Mouse (Mus musculus) spleen, adult 2 months (tissue): ENCODE results near the gene Krt83. TPM values are rescaled to one million over a fixed set of nuclear protein-coding genes. Genes with fewer than 3 reads are reported as not detected.
"Not testable (repeated sequence)": the region's sequence is repeated elsewhere in the genome, so short reads cannot be mapped to it uniquely, and the experiment has no call there.

Experiments used
- DNase-seq, 2 experiments: peaks; one replicate each; pipeline versions ENCODE4 v3.0.0 to v3.0.0-alpha.2; 2012 to 2021; ENCODE audit warnings: low spot score in 2 of 2, low read depth in 1 of 2
- H3K27ac ChIP-seq: fragments of 200-500 bp; 2 replicates; pipeline ENCODE4 v1.5.1; 2012; ENCODE audit warnings: low read length, inconsistent platforms; ENCODE audit not compliant: insufficient read depth
- H3K27me3 ChIP-seq: fragments of 200-500 bp; 2 replicates; pipeline ENCODE4 v1.6.1; 2012; ENCODE audit warnings: mild to moderate bottlenecking, moderate library complexity, low read length, inconsistent platforms; ENCODE audit not compliant: control insufficient read depth, insufficient read depth
- H3K36me3 ChIP-seq: fragments of 200-500 bp; 2 replicates; pipeline ENCODE4 v1.6.1; 2012; ENCODE audit warnings: mild to moderate bottlenecking, low read length, inconsistent platforms; ENCODE audit not compliant: control insufficient read depth, insufficient read depth
- H3K4me1 ChIP-seq: fragments of 200-500 bp; 2 replicates; pipeline ENCODE4 v1.6.1; 2011; ENCODE audit warnings: inconsistent platforms; ENCODE audit not compliant: control insufficient read depth, insufficient read depth, insufficient read length
- H3K4me3 ChIP-seq: fragments of 200-500 bp; 2 replicates; pipeline ENCODE4 v1.5.1; 2011; ENCODE audit warnings: mild to moderate bottlenecking, inconsistent platforms; ENCODE audit not compliant: insufficient read depth, insufficient read length; ENCODE audit errors: extremely low read depth
- CTCF ChIP-seq: fragments of 200-500 bp; IDR thresholded peaks from 2 replicates; pipeline ENCODE4 v1.5.1; 2011; ENCODE audit warnings: mild to moderate bottlenecking, inconsistent platforms; ENCODE audit not compliant: insufficient read depth, insufficient read length, insufficient replicate concordance; ENCODE audit errors: extremely low read depth
- POLR2A ChIP-seq: fragments of 200-500 bp; IDR thresholded peaks from 2 replicates; pipeline ENCODE4 v1.6.1; 2011; ENCODE audit warnings: low read depth, low read length, inconsistent platforms
- WGBS: fragments of 180-500 bp; shearing (Covaris S2); methylation state at CpG from one replicate; pipeline ENCODE4 v1.1.7; 2018; 5-methylcytosine and 5-hydroxymethylcytosine counted together
- polyA plus RNA-seq: library from polyadenylated mRNA; depleted of rRNA; stranded (reverse); fragments of >200 nt; gene quantifications from 2 replicates; pipeline ENCODE4 v1.2.3, GENCODE M21; 2012

Krt83 gene
- polyA plus RNA-seq, 1 experiment: 0.18 TPM

DNA sequence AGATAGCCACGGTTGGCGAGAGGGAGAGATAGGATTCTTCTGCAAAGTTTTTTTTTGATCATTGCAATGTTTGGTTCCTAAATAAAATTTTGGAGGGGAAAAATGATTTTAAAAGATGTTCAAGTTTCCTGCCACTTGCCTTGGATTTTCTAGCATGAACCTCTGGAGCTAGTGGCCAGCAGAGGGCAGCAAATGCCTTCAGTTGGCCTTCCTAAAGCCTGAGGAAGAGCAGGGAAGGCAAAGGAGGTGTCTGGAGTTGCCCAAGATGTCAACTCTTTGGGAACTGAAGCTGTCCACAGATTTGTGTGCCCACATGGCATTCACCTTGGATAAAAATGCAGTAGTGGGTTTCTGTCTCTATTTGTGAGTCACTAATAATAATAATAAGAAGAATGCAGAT lies 28.5 kb upstream of the Krt83 start:
- TF ChIP-seq CTCF (peak; percentile 64; the same call in 1 of the 2 replicates), POLR2A (no peak)
- 12% methylated on average over 2 of the region's 2 CpGs for WGBS
- Histone ChIP-seq H3K36me3 (no peaks in the 10 kb centered on the region), H3K27ac (no peak overlapping the region), H3K27me3 (no peaks in the 10 kb centered on the region), H3K4me3 (no peak overlapping the region), H3K4me1 (no peaks in the 10 kb centered on the region)
- DNase-seq: peak in 1 of 2 experiments; percentile 14

DNA sequence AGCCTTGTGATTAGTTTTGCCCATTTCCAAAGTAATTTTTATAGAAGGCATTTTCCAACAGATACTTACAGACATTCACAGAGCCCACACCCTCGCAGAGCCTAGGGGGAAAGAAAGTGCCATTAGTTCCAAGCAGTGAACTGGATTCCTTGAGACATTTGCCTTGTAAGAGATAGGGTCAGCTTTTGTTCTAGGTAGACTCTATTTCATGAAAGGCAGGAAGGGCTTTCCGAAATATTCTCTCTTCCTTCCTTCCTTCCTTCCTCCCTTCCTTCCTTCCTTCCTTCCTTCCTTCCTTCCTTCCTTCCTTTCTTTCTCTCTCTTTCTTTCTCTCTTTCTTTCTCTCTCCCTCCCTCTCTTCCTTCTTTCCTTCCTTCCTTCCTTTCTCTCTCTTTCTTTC lies 25.8 kb upstream of the Krt83 start, which contains the start of gene Gm49425:
Gene Gm49425 (minus strand): TSS at position 101 of the 400 bp plus-strand sequence.
- H3K27me3 ChIP-seq, DNase-seq, H3K36me3 ChIP-seq, H3K4me3 ChIP-seq, H3K27ac ChIP-seq, H3K4me1 ChIP-seq: not testable (repeated sequence)
- 64% methylated on average over 2 of the region's 2 CpGs for WGBS

DNA sequence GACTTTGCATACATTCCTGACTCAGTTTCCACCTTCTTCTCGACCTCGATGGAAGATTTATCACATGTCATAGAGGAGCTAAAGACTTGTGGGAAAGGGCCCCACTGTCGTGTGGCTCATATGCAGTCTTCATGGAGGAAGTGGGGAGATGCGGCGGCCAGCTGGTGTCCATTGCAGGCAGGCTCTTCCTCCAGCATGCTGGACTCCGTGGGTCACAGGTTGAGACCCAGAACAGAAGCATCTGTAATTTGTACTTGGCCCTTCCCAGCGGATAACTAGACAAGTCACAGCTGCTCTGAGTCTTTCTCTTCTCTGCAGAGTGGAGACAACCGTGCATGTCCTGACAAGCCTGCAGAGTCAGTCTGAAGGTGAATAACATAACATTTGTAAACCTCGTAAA lies 16.9 kb upstream of the Krt83 start:
- Histone ChIP-seq H3K27me3 (no peaks in the 10 kb centered on the region), H3K4me1 (no peaks in the 10 kb centered on the region), H3K27ac (no peak overlapping the region), H3K36me3 (no peaks in the 10 kb centered on the region), H3K4me3 (no peak overlapping the region)
- 65% methylated on average over 9 of the region's 9 CpGs for WGBS
- TF ChIP-seq POLR2A (no peak), CTCF (no peak)
- no peak for DNase-seq

DNA sequence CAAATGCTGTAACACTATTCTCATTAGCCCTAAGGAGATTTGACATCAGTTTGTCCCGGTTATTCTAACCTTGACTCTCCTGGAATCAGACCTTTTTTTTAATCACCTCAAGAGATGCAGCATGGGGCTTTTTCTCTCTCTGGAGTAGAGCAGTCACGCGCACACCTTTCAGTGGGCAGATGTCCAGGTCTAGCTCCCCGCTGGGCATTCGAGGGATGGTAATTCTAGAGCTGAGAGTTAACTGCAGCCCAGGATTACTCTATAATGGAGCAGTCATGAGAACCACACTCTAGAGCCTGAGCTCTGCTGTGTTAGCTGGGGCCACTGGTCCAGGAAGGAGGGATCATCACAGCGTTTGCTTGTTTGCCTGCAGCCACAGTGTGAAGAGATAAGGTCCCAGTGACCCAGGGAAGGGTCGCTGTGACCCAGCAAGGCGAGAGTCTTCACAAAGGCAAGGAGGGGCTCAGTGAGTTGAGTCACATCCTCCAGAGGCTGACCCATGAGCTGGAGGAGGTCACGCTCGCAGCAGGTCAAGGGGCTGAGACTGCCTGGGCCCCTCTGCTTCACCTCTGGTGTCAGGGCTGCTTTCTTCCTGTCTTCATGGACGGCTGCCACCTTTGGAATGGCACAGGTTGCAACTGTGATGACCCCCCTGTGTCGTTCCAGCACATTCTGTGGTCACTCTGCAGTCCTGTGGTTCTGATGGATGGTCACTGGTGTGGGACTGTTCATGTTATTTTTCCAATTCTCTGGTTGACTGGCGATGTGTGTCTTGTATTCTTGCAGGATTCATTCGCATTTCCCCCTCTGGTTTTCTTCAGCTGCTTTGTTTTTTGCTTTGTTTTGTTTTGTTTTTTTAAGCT lies 15.8 kb upstream of the Krt83 start:
- TF ChIP-seq CTCF (no peak), POLR2A (no peak)
- Histone ChIP-seq H3K27me3 (no peaks in the 10 kb centered on the region), H3K36me3 (no peaks in the 10 kb centered on the region), H3K4me1 (no peaks in the 10 kb centered on the region), H3K4me3 (no peak overlapping the region), H3K27ac (no peak overlapping the region)
- no peak for DNase-seq
- 68% methylated on average over 14 of the region's 14 CpGs for WGBS

DNA sequence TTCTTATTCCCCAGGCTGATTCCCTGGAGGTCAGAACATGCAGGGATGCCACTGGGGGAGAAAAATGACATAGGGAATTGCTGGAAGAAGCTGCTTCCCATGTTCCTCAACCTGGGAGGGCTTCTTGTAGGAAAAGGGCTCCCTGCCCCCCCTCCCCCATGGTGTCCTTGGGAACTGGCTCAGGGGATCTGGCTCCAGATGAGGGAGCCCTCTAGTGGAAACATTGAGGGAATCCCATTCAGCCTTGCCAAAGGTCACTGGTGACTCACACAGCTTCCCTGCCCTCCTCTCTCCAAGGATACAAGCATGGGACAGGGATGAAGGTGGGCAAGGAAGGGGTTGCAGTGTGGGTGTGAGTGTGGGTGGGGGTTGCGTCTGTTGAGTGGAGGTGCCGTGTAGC lies 5.9 kb upstream of the Krt83 start:
- no peak overlapping the region for H3K4me3 ChIP-seq
- TF ChIP-seq POLR2A: no peak
- no peak for TF ChIP-seq CTCF

DNA sequence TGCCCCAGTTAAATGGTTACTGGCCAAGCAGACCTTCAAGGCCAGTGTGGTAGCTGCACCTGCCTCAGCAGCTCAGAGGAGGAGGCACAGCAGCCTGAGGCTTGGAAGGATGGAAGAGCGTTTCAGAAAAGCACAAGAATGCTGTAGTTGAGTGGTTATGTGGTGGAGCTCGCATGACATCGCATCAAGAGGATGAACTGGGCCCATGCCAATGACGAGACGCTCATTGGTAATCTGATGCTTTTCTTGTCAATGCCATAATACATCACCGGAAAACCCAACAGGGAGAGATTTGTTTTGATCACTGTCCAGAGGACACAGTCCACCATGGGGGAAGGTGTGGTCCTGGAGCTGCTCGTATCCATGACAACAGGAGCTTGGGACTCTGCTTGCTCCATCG lies 4.0 kb upstream of the Krt83 start:
- TF ChIP-seq POLR2A: no peak
- no peak for TF ChIP-seq CTCF
- 95% methylated on average over 8 of the region's 8 CpGs for WGBS

More for the DNA sequence above, 5.9 kb upstream of the Krt83 start:
- no peak for DNase-seq
- no peak overlapping the region for H3K27ac ChIP-seq
- no peaks in the 10 kb centered on the region for H3K36me3 ChIP-seq
- 85% methylated on average over 2 of the region's 2 CpGs for WGBS
- H3K4me1 ChIP-seq: no peaks in the 10 kb centered on the region
- H3K27me3 ChIP-seq: no peaks in the 10 kb centered on the region

DNA sequence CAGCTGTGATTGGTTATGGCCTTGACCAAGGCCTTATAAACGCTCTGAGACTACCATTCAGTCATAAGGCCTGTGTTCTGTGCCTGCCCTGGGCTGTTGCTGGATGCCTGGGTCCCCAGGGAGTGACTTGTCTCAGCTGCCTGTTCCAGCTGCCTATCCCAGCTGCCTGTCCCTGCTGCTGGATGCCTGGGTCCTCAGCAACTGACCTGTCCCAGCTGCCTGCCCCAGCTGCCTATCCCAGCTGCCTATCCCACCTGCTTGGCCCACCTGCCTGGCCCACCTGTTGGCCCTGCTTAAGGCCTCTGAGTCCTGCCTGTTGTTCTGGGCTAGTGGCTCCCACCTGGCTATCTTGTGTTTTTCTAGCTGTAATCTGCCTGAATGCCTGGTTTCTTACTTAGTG lies 2.9 kb upstream of the Krt83 start:
- Histone ChIP-seq H3K27me3 (no peaks in the 10 kb centered on the region), H3K36me3 (no peaks in the 10 kb centered on the region), H3K27ac (no peak overlapping the region), H3K4me3 (no peak overlapping the region), H3K4me1 (no peaks in the 10 kb centered on the region)
- DNase-seq: no peak
- TF ChIP-seq POLR2A (no peak), CTCF (no peak)
- 63% methylated on average over 1 of the region's 1 CpGs for whole genome bisulfite sequencing

More for the DNA sequence above, 4.0 kb upstream of the Krt83 start:
- Histone ChIP-seq H3K4me1 (no peaks in the 10 kb centered on the region), H3K36me3 (no peaks in the 10 kb centered on the region), H3K27me3 (no peaks in the 10 kb centered on the region), H3K27ac (no peak overlapping the region), H3K4me3 (no peak overlapping the region)
- DNase-seq: no peak
